Mouse (Mus musculus): ENCODE data around the gene Kcnn4. TPM values are rescaled to one million over a fixed set of nuclear protein-coding genes. Genes with fewer than 3 reads are reported as not detected.

Gene Kcnn4
- polyA plus RNA-seq, 1 experiment: 82.2 TPM

DNA sequence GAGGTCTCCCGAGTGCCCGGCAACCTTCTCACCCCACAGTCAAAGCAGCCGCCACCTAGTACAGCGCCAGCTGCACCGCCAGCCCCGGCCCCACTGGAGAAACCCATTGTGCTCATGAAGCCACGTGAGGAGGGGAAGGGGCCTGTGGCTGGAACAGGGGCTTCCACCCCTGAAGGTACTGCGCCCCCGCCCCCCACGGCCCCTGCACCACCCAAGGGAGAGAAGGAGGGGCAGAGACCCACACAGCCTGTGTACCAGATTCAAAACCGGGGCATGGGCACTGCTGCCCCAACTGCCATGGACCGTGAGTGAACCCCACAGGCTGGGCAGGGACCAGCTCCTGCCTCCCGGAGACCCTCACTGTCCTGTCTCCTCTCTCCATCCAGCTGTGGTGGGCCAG is 35.6 kb downstream of the Kcnn4 start:
- peaks cover 22% of the 10 kb centered on the region for H3K79me2 ChIP-seq (ENCODE audit: control insufficient read depth, insufficient read depth)
- H3ac ChIP-seq (ENCODE audit: control insufficient read depth, insufficient read length, low read depth): no peak overlapping the region
- H3K27me3 ChIP-seq (ENCODE audit: control insufficient read depth, insufficient read depth, insufficient read length): no peaks in the 10 kb centered on the region
- TF ChIP-seq MYOG (IDR thresholded peaks at IDR 0.05; ENCODE audit: control insufficient read depth, extremely low read depth, insufficient read length) (no peak), CEBPB (IDR thresholded peaks at IDR 0.05; ENCODE audit: low read depth) (no peak), USF1 (IDR thresholded peaks at IDR 0.05; ENCODE audit: low read depth) (no peak), MYOD1 (IDR thresholded peaks at IDR 0.05; ENCODE audit: control insufficient read depth, insufficient read length, low read depth) (no peak), CTCF (IDR thresholded peaks at IDR 0.05; ENCODE audit: control insufficient read depth, insufficient read depth, insufficient read length) (no peak), MAX (IDR thresholded peaks at IDR 0.05) (no peak), FOSL1 (IDR thresholded peaks at IDR 0.05; ENCODE audit: insufficient read depth, low read length, poor library complexity, severe bottlenecking) (no peak)
- H3K79me3 ChIP-seq (ENCODE audit: low read depth): peaks cover 3% of the 10 kb centered on the region
- H3K36me3 ChIP-seq (ENCODE audit: control insufficient read depth, insufficient read depth): peaks cover 9% of the 10 kb centered on the region
- H3K4me3 ChIP-seq (ENCODE audit: insufficient read depth, poor library complexity, severe bottlenecking): no peak overlapping the region

DNA sequence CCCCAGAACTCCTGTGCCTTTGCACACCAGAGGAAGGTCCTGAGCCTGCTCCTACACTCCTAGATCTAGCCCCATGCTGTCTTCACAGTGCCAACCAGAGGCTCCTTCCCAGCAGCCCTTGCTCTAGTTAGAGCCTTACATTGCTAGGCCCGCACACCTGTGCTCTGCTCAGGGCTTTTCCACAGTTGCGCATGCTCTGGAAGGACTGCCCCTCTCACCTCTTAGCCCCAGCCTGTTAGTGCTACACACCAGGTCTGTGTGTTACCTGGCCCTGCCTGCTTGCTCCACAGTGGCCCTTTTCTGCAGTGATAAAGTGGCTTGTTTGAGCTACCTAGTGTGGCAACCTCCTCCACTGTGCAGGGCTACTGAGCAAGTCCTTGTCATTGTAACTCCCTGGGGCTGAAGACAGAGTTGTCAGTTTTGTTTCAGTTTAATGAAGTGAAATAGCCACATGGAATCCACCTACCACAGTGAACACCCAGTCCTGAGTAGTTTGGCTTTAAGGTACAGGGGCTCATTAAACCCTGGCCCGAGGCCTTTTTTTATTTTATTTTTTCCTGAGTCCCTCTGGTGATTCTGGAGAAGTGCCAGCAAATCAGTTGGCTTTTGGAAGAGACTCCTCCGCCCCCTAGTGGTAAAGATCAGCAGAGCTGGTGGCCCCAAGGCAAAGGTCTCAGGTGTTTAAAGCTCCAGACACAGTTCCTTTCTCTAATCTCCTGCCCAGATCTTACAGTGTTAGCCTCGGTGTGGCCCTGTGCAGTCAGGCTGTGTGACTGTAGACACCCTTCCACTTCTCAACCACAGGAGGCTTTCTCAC is 36.7 kb downstream of the Kcnn4 start:
- no peak overlapping the region for H3K4me3 ChIP-seq (ENCODE audit: insufficient read depth, poor library complexity, severe bottlenecking)
- peaks cover 11% of the 10 kb centered on the region for H3K79me2 ChIP-seq (ENCODE audit: control insufficient read depth, insufficient read depth)
- H3K79me3 ChIP-seq (ENCODE audit: low read depth): no peaks in the 10 kb centered on the region
- no peak for TF ChIP-seq CEBPB (IDR thresholded peaks at IDR 0.05; ENCODE audit: low read depth)
- peak; percentile 39 for TF ChIP-seq CTCF (IDR thresholded peaks at IDR 0.05; ENCODE audit: control insufficient read depth, insufficient read depth, insufficient read length)
- H3K27me3 ChIP-seq (ENCODE audit: control insufficient read depth, insufficient read depth, insufficient read length): no peaks in the 10 kb centered on the region
- peaks cover 9% of the 10 kb centered on the region for H3K36me3 ChIP-seq (ENCODE audit: control insufficient read depth, insufficient read depth)
- H3ac ChIP-seq (ENCODE audit: control insufficient read depth, insufficient read length, low read depth): no peak overlapping the region

GRCm38 (mm10) chr7:24408186-24408585 is 38.1 kb downstream of the Kcnn4 start:
- Histone ChIP-seq H3K79me2 (ENCODE audit: control insufficient read depth, insufficient read depth) (no peaks in the 10 kb centered on the region), H3K27me3 (ENCODE audit: control insufficient read depth, insufficient read depth, insufficient read length) (no peaks in the 10 kb centered on the region), H3ac (ENCODE audit: control insufficient read depth, insufficient read length, low read depth) (no peak overlapping the region), H3K4me3 (ENCODE audit: insufficient read depth, poor library complexity, severe bottlenecking) (no peak overlapping the region), H3K36me3 (ENCODE audit: control insufficient read depth, insufficient read depth) (peaks cover 9% of the 10 kb centered on the region), H3K79me3 (ENCODE audit: low read depth) (no peaks in the 10 kb centered on the region)
- TF ChIP-seq CEBPB (IDR thresholded peaks at IDR 0.05; ENCODE audit: low read depth) (no peak), USF1 (IDR thresholded peaks at IDR 0.05; ENCODE audit: low read depth) (no peak), MAX (IDR thresholded peaks at IDR 0.05) (no peak), FOSL1 (IDR thresholded peaks at IDR 0.05; ENCODE audit: insufficient read depth, low read length, poor library complexity, severe bottlenecking) (no peak)

- H3K79me2 ChIP-seq (ENCODE audit: control insufficient read depth, insufficient read depth): no peaks in the 10 kb centered on the region
- no peak overlapping the region for H3ac ChIP-seq (ENCODE audit: control insufficient read depth, insufficient read length, low read depth)
- H3K4me3 ChIP-seq (ENCODE audit: insufficient read depth, poor library complexity, severe bottlenecking): no peak overlapping the region
- H3K36me3 ChIP-seq (ENCODE audit: control insufficient read depth, insufficient read depth): peaks cover 9% of the 10 kb centered on the region
- no peaks in the 10 kb centered on the region for H3K79me3 ChIP-seq (ENCODE audit: low read depth)
- TF ChIP-seq USF1 (IDR thresholded peaks at IDR 0.05; ENCODE audit: low read depth) (no peak), MAX (IDR thresholded peaks at IDR 0.05) (no peak), CTCF (IDR thresholded peaks at IDR 0.05; ENCODE audit: control insufficient read depth, insufficient read depth, insufficient read length) (no peak), MYOG (IDR thresholded peaks at IDR 0.05; ENCODE audit: control insufficient read depth, extremely low read depth, insufficient read length) (no peak), FOSL1 (IDR thresholded peaks at IDR 0.05; ENCODE audit: insufficient read depth, low read length, poor library complexity, severe bottlenecking) (no peak), CEBPB (IDR thresholded peaks at IDR 0.05; ENCODE audit: low read depth) (no peak), MYOD1 (IDR thresholded peaks at IDR 0.05; ENCODE audit: control insufficient read depth, insufficient read length, low read depth) (no peak)
- no peaks in the 10 kb centered on the region for H3K27me3 ChIP-seq (ENCODE audit: control insufficient read depth, insufficient read depth, insufficient read length)
Measured at GRCm38 (mm10) chr7:24410123-24410522, 40.1 kb downstream of the Kcnn4 start.

GRCm38 (mm10) chr7:24410831-24411230 is 40.8 kb downstream of the Kcnn4 start:
- H3ac ChIP-seq (ENCODE audit: control insufficient read depth, insufficient read length, low read depth): no peak overlapping the region
- H3K79me3 ChIP-seq (ENCODE audit: low read depth): no peaks in the 10 kb centered on the region
- H3K4me3 ChIP-seq (ENCODE audit: insufficient read depth, poor library complexity, severe bottlenecking): no peak overlapping the region
- H3K27me3 ChIP-seq (ENCODE audit: control insufficient read depth, insufficient read depth, insufficient read length): no peaks in the 10 kb centered on the region
- no peaks in the 10 kb centered on the region for H3K79me2 ChIP-seq (ENCODE audit: control insufficient read depth, insufficient read depth)
- TF ChIP-seq MYOG (IDR thresholded peaks at IDR 0.05; ENCODE audit: control insufficient read depth, extremely low read depth, insufficient read length): no peak
- TF ChIP-seq CEBPB (IDR thresholded peaks at IDR 0.05; ENCODE audit: low read depth): no peak
- no peak for TF ChIP-seq FOSL1 (IDR thresholded peaks at IDR 0.05; ENCODE audit: insufficient read depth, low read length, poor library complexity, severe bottlenecking)
- H3K36me3 ChIP-seq (ENCODE audit: control insufficient read depth, insufficient read depth): peaks cover 9% of the 10 kb centered on the region

- no peak overlapping the region for H3ac ChIP-seq (ENCODE audit: control insufficient read depth, insufficient read length, low read depth)
- H3K36me3 ChIP-seq (ENCODE audit: control insufficient read depth, insufficient read depth): no peaks in the 10 kb centered on the region
- H3K27me3 ChIP-seq (ENCODE audit: control insufficient read depth, insufficient read depth, insufficient read length): no peaks in the 10 kb centered on the region
- TF ChIP-seq USF1 (IDR thresholded peaks at IDR 0.05; ENCODE audit: low read depth): no peak
- peak; percentile 9 for TF ChIP-seq MYOD1 (IDR thresholded peaks at IDR 0.05; ENCODE audit: control insufficient read depth, insufficient read length, low read depth)
- no peaks in the 10 kb centered on the region for H3K79me3 ChIP-seq (ENCODE audit: low read depth)
- H3K4me3 ChIP-seq (ENCODE audit: insufficient read depth, poor library complexity, severe bottlenecking): no peak overlapping the region
- no peaks in the 10 kb centered on the region for H3K79me2 ChIP-seq (ENCODE audit: control insufficient read depth, insufficient read depth)
Measured at GRCm38 (mm10) chr7:24413630-24414029, 43.6 kb downstream of the Kcnn4 start.

All from C2C12 (cell line).